Mouse (Mus musculus): ENCODE data around the gene Olfr374.

- TF ChIP-seq CTCF (conservative IDR thresholded peaks at IDR 0.05; ENCODE audit: low read length) = no peak
- TF ChIP-seq POU5F1 (IDR thresholded peaks at IDR 0.05; ENCODE audit: borderline replicate concordance, low read length) = no peak
- TF ChIP-seq NANOG (IDR thresholded peaks at IDR 0.05; ENCODE audit: borderline replicate concordance, low read length) = no peak
Observed at GRCm38 (mm10) chr8:72146056-72146455, 39.2 kb downstream of the Olfr374 start.
